Mouse (Mus musculus) testis, adult 2 months (tissue): Measurements from ENCODE around the gene Grap2. TPM values are rescaled to one million over a fixed set of nuclear protein-coding genes. Genes with fewer than 3 reads are reported as not detected.

Experiments
- H3K27ac ChIP-seq: fragments of 200-500 bp; 2 replicates; pipeline ENCODE4 v1.5.1; 2012; ENCODE audit warnings: low read depth, low read length; ENCODE audit not compliant: control insufficient read depth, insufficient read depth
- H3K27me3 ChIP-seq: fragments of 200-500 bp; 2 replicates; pipeline ENCODE4 v1.6.1; 2012; ENCODE audit warnings: mild to moderate bottlenecking, low read length, moderate library complexity; ENCODE audit not compliant: control insufficient read depth, insufficient read depth
- H3K36me3 ChIP-seq: fragments of 200-500 bp; 2 replicates; pipeline ENCODE4 v1.6.1; 2012; ENCODE audit warnings: mild to moderate bottlenecking, low read length; ENCODE audit not compliant: control insufficient read depth, insufficient read depth
- H3K4me1 ChIP-seq: fragments of 200-500 bp; 2 replicates; pipeline ENCODE4 v1.6.1; 2012; ENCODE audit warnings: low read length; ENCODE audit not compliant: control insufficient read depth, insufficient read depth
- H3K4me3 ChIP-seq: fragments of 200-500 bp; 2 replicates; pipeline ENCODE4 v1.5.1; 2012; ENCODE audit warnings: low read depth, mild to moderate bottlenecking, low read length, moderate library complexity, mixed read lengths; ENCODE audit not compliant: control insufficient read depth
- CTCF ChIP-seq: fragments of 200-500 bp; IDR thresholded peaks from 2 replicates; pipeline ENCODE4 v1.5.1; 2012; ENCODE audit warnings: low read depth, mild to moderate bottlenecking, inconsistent platforms, low read length, moderate library complexity; ENCODE audit not compliant: control insufficient read depth, insufficient read depth, insufficient replicate concordance
- POLR2A ChIP-seq: fragments of 200-500 bp; IDR thresholded peaks from 2 replicates; pipeline ENCODE4 v1.6.1; 2012; ENCODE audit warnings: low read depth, mild to moderate bottlenecking, inconsistent platforms, low read length, moderate library complexity; ENCODE audit not compliant: control insufficient read depth
- polyA plus RNA-seq: library from polyadenylated mRNA; depleted of rRNA; stranded (reverse); fragments of >200 nt; gene quantifications from 2 replicates; pipeline ENCODE4 v1.2.3, GENCODE M21; 2012

Gene Grap2
- polyA plus RNA-seq, 1 experiment, result 1.9 TPM

GRCm38 (mm10) chr15:80592737-80593136, 20.3 kb downstream of the Grap2 start:
- Histone ChIP-seq H3K27ac (no peak overlapping the region), H3K27me3 (no peaks in the 10 kb centered on the region), H3K36me3 (no peaks in the 10 kb centered on the region), H3K4me3 (no peak overlapping the region), H3K4me1 (no peaks in the 10 kb centered on the region)
- TF ChIP-seq CTCF (no peak), POLR2A (no peak)

- TF ChIP-seq POLR2A (no peak), CTCF (no peak)
- no peak overlapping the region for H3K4me3 ChIP-seq
- H3K27ac ChIP-seq, result no peak overlapping the region
Measured at GRCm38 (mm10) chr15:80593877-80594276, 21.5 kb downstream of the Grap2 start.

GRCm38 (mm10) chr15:80598750-80599149, 26.4 kb downstream of the Grap2 start:
- TF ChIP-seq CTCF (no peak), POLR2A (no peak)
- H3K27me3 ChIP-seq, result no peaks in the 10 kb centered on the region
- H3K4me3 ChIP-seq, result no peak overlapping the region
- no peak overlapping the region for H3K27ac ChIP-seq
- no peaks in the 10 kb centered on the region for H3K36me3 ChIP-seq
- H3K4me1 ChIP-seq, result no peaks in the 10 kb centered on the region; the same call in 1 of the 2 replicates

More at GRCm38 (mm10) chr15:80593877-80594276, 21.5 kb downstream of the Grap2 start:
- no peaks in the 10 kb centered on the region for H3K36me3 ChIP-seq
- H3K4me1 ChIP-seq, result no peaks in the 10 kb centered on the region
- H3K27me3 ChIP-seq, result no peaks in the 10 kb centered on the region

- Histone ChIP-seq H3K4me1 (no peaks in the 10 kb centered on the region; the same call in 1 of the 2 replicates), H3K27ac (no peak overlapping the region), H3K4me3 (no peak overlapping the region), H3K36me3 (no peaks in the 10 kb centered on the region), H3K27me3 (no peaks in the 10 kb centered on the region)
- no peak for TF ChIP-seq POLR2A
- TF ChIP-seq CTCF, result no peak
Measured at GRCm38 (mm10) chr15:80599213-80599750, 26.9 kb downstream of the Grap2 start.

GRCm38 (mm10) chr15:80599843-80600242, 27.4 kb downstream of the Grap2 start:
- Histone ChIP-seq H3K27me3 (no peaks in the 10 kb centered on the region), H3K4me1 (no peaks in the 10 kb centered on the region; the same call in 1 of the 2 replicates), H3K4me3 (no peak overlapping the region), H3K36me3 (no peaks in the 10 kb centered on the region), H3K27ac (no peak overlapping the region)
- TF ChIP-seq CTCF (no peak), POLR2A (no peak)

- Histone ChIP-seq H3K4me1 (no peaks in the 10 kb centered on the region; the same call in 1 of the 2 replicates), H3K27ac (no peak overlapping the region), H3K36me3 (no peaks in the 10 kb centered on the region), H3K4me3 (no peak overlapping the region), H3K27me3 (no peaks in the 10 kb centered on the region)
- TF ChIP-seq POLR2A (no peak), CTCF (no peak)
Measured at GRCm38 (mm10) chr15:80601456-80601855, 29.1 kb downstream of the Grap2 start.

GRCm38 (mm10) chr15:80602487-80602886, 30.1 kb downstream of the Grap2 start:
- no peaks in the 10 kb centered on the region; the same call in 1 of the 2 replicates for H3K4me1 ChIP-seq
- TF ChIP-seq CTCF (no peak), POLR2A (no peak)
- no peaks in the 10 kb centered on the region for H3K36me3 ChIP-seq
- H3K4me3 ChIP-seq, result no peak overlapping the region
- H3K27ac ChIP-seq, result no peak overlapping the region
- no peaks in the 10 kb centered on the region for H3K27me3 ChIP-seq

GRCm38 (mm10) chr15:80604026-80604425, 31.6 kb downstream of the Grap2 start:
- no peak overlapping the region for H3K4me3 ChIP-seq
- H3K27ac ChIP-seq, result no peak overlapping the region
- no peaks in the 10 kb centered on the region for H3K27me3 ChIP-seq
- H3K36me3 ChIP-seq, result no peaks in the 10 kb centered on the region
- no peaks in the 10 kb centered on the region; the same call in 1 of the 2 replicates for H3K4me1 ChIP-seq
- TF ChIP-seq CTCF, result no peak
- no peak for TF ChIP-seq POLR2A
